Mouse (Mus musculus) cerebellum, postnatal 14 days (tissue): ENCODE results near the gene Pxmp2.

ENCODE experiments used
- DNase-seq, 2 experiments: peaks; one replicate each; pipeline ENCODE4 v3.0.0; 2021; ENCODE audit warnings: mixed read lengths in 2 of 2

The Pxmp2 gene

GRCm38 (mm10) chr5:110230780-110231461, 55.1 kb downstream of the Pxmp2 start, which contains the start of gene Ankle2:
TSS of gene Ankle2 (plus strand) at chr5:110231004.
- peak; percentile 93 to 95 for DNase-seq

- DNase-seq, result no peak
Observed at GRCm38 (mm10) chr5:110230401-110230779, 55.6 kb downstream of the Pxmp2 start.

GRCm38 (mm10) chr5:110227336-110227883, 58.6 kb downstream of the Pxmp2 start:
- no peak for DNase-seq

- no peak for DNase-seq
Observed at GRCm38 (mm10) chr5:110225056-110225455, 60.9 kb downstream of the Pxmp2 start.
